Comparison of ENCODE assay signal across 8 mouse cellular contexts in genomic region chr1:191403074-191403473, GRCm38 (mm10). TPM values are rescaled to one million over a fixed set of nuclear protein-coding genes. Genes with fewer than 3 reads are reported as not detected.
DNase-seq lines count a peak whose midpoint lies in the region; ATAC-seq and TF ChIP-seq lines count a peak whose summit lies in the region.

Gene Ppp2r5a, minus strand, starts transcription at chr1:191403272.

- no peak for DNase-seq in kidney, postnatal 25 days
- no peak for DNase-seq in G1E (ENCODE audit: low spot score)
- no peak for DNase-seq in heart, postnatal 4 days
- no peak for DNase-seq in cerebellum, postnatal 4 days (ENCODE audit: low spot score in 2 of 2)
- DNase-seq in lung, postnatal 25 days (ENCODE audit: low spot score), result no peak

- no peak for ATAC-seq in kidney, embryonic 14.5 days (ENCODE audit: low FRiP score, low TSS enrichment)
- 0 out of 2 replicates have a peak, but pooled peaks have one; percentile 45 for ATAC-seq in G1E (ENCODE audit: extremely low read depth, insufficient number of reproducible peaks, low FRiP score, poor library complexity, severe bottlenecking)
- no peak for ATAC-seq in liver, embryonic 16.5 days (ENCODE audit: low read depth)

- no peaks in the 10 kb centered on the region for H3K36me3 ChIP-seq in kidney, embryonic 14.5 days (ENCODE audit: control insufficient read depth, insufficient read depth, low read length)
- no peaks in the 10 kb centered on the region for H3K36me3 ChIP-seq in G1E (replicated peaks)
- H3K36me3 ChIP-seq in liver, embryonic 16.5 days (ENCODE audit: control insufficient read depth, insufficient read depth), result no peaks in the 10 kb centered on the region

- no peak within 1 kb of the TSS for H3K4me2 ChIP-seq in kidney, embryonic 14.5 days (replicated peaks; ENCODE audit: low read depth, low read length)
- no peak within 1 kb of the TSS for H3K4me2 ChIP-seq in liver, embryonic 16.5 days (ENCODE audit: low read depth, low read length)

- no peak for TF ChIP-seq CTCF in G1E (IDR thresholded peaks at IDR 0.05; ENCODE audit: low read depth, low read length)
- no peak for TF ChIP-seq CTCF in embryonic fibroblast, embryonic 13.5 days (IDR thresholded peaks at IDR 0.05; ENCODE audit: borderline replicate concordance, insufficient read depth, low read length)

- no peak for TF ChIP-seq POLR2A in embryonic fibroblast, embryonic 13.5 days (IDR thresholded peaks at IDR 0.05; ENCODE audit: low read depth, low read length)

- H3K4me1 ChIP-seq in kidney, embryonic 14.5 days (ENCODE audit: control insufficient read depth, insufficient read depth, low read length), result no peaks in the 10 kb centered on the region
- H3K4me1 ChIP-seq in G1E (ENCODE audit: insufficient read depth, low read depth, low read length), result peaks cover 10% of the 10 kb centered on the region
- H3K4me1 ChIP-seq in embryonic fibroblast, embryonic 13.5 days (ENCODE audit: control insufficient read depth, insufficient read depth, low read length), result no peaks in the 10 kb centered on the region
- no peaks in the 10 kb centered on the region for H3K4me1 ChIP-seq in liver, embryonic 16.5 days (ENCODE audit: control insufficient read depth, low read depth, low read length)

- no peak within 1 kb of the TSS for H3K27ac ChIP-seq in kidney, embryonic 14.5 days (ENCODE audit: low read depth, low read length)
- H3K27ac ChIP-seq in embryonic fibroblast, embryonic 13.5 days (ENCODE audit: insufficient read depth, low read length), result no peak within 1 kb of the TSS
- H3K27ac ChIP-seq in liver, embryonic 16.5 days (ENCODE audit: low read length), result 0 out of 2 replicates have a peak within 1 kb of the TSS, but pooled peaks have one; percentile 41

- H3K9me3 ChIP-seq in kidney, embryonic 14.5 days (ENCODE audit: control insufficient read depth, low read length), result no peaks in the 10 kb centered on the region
- no peaks in the 10 kb centered on the region for H3K9me3 ChIP-seq in G1E (replicated peaks)
- H3K9me3 ChIP-seq in liver, embryonic 16.5 days (replicated peaks; ENCODE audit: control insufficient read depth, low read length), result no peaks in the 10 kb centered on the region

- no peaks in the 10 kb centered on the region for H3K27me3 ChIP-seq in kidney, embryonic 14.5 days (ENCODE audit: control insufficient read depth, insufficient read depth, low read length)
- peaks cover 43% of the 10 kb centered on the region for H3K27me3 ChIP-seq in G1E (ENCODE audit: insufficient read depth, low read length)
- H3K27me3 ChIP-seq in liver, embryonic 16.5 days (ENCODE audit: control insufficient read depth, insufficient read depth, low read depth, low read length), result no peaks in the 10 kb centered on the region

- 70% methylated on average over 5 of the region's 5 CpGs for WGBS in kidney, embryonic 14.5 days
- WGBS in liver, embryonic 16.5 days (ENCODE audit: insufficient replicate concordance), result 30% methylated on average over 5 of the region's 5 CpGs

- H3K9ac ChIP-seq in kidney, embryonic 14.5 days (ENCODE audit: low read depth, low read length), result no peak within 1 kb of the TSS
- no peak within 1 kb of the TSS for H3K9ac ChIP-seq in liver, embryonic 16.5 days (ENCODE audit: low read depth, low read length)

- no peak within 1 kb of the TSS for H3K4me3 ChIP-seq in kidney, embryonic 14.5 days (ENCODE audit: low read length)
- no peak within 1 kb of the TSS for H3K4me3 ChIP-seq in G1E (ENCODE audit: low read depth, low read length)
- no peak within 1 kb of the TSS for H3K4me3 ChIP-seq in embryonic fibroblast, embryonic 13.5 days (ENCODE audit: insufficient read depth, low read length)
- no peak within 1 kb of the TSS for H3K4me3 ChIP-seq in liver, embryonic 16.5 days (ENCODE audit: low read depth, low read length)

RNA-seq across cellular contexts. Expression of gene Ppp2r5a, which starts in this region (rescaled TPM):
- 24.6 and 25.0 TPM in 2 replicates for polyA plus RNA-seq in kidney, embryonic 14.5 days (2014; fragmentation: Nextera tagmentation; extraction: Ambion mirVana)
- total RNA-seq in G1E (2014; fragmentation: Nextera tagmentation), result 133 and 147 TPM in 2 replicates
- total RNA-seq in G1E (2017), result 133 and 142 TPM in 2 replicates
- polyA plus RNA-seq in G1E (2012), result 45.1 and 56.2 TPM in 2 replicates
- 42.3 and 60.4 TPM in 2 replicates for polyA plus RNA-seq in embryonic fibroblast, embryonic 13.5 days (2011; ENCODE audit: insufficient read length, low read depth, missing spikeins)
- 10 to 100 TPM; 90.7 to 95.0 TPM for total RNA-seq in heart, postnatal 4 days (2021)
- 9.8 and 11.3 TPM in 2 replicates for polyA plus RNA-seq in liver, embryonic 16.5 days (2015; fragmentation: Nextera tagmentation; extraction: Ambion mirVana)
